Mouse (Mus musculus) MEL (cell line): ENCODE results near the gene Arhgap18. TPM values are rescaled to one million over a fixed set of nuclear protein-coding genes. Genes with fewer than 3 reads are reported as not detected.

Source experiments
- DNase-seq: peaks from one replicate; pipeline ENCODE4 v3.0.0; 2011; ENCODE audit warnings: low read depth, low spot score
- H3K27ac ChIP-seq: 2 replicates; pipeline ENCODE4 v1.5.1; 2012; ENCODE audit warnings: low read depth, mild to moderate bottlenecking, control low read depth, low read length, moderate library complexity; ENCODE audit not compliant: control insufficient read depth
- H3K27me3 ChIP-seq, 2 experiments: fragments of 150-350 bp in 1 of 2; sonication (generic) in 1 of 2; 2 replicates each; pipeline ENCODE4 v1.6.1; 2012; ENCODE audit warnings: low read length in 2 of 2, mild to moderate bottlenecking in 2 of 2, improper control_type of control experiment in 1 of 2, moderate library complexity in 1 of 2; ENCODE audit not compliant: insufficient read depth in 2 of 2, control insufficient read depth in 1 of 2
- H3K36me3 ChIP-seq, 2 experiments: 2 replicates each; pipeline ENCODE4 v1.6.1; 2012 to 2014; ENCODE audit warnings: low read length in 2 of 2, improper control_type of control experiment in 1 of 2, inconsistent platforms in 1 of 2, mild to moderate bottlenecking in 1 of 2; ENCODE audit not compliant: insufficient read depth in 2 of 2, control insufficient read depth in 1 of 2
- H3K4me1 ChIP-seq, 2 experiments: fragments of 150-350 bp in 1 of 2; sonication (generic) in 1 of 2; 2 replicates each; pipeline ENCODE4 v1.6.1; 2012; ENCODE audit warnings: low read length in 2 of 2, improper control_type of control experiment in 1 of 2, mild to moderate bottlenecking in 1 of 2; ENCODE audit not compliant: insufficient read depth in 2 of 2, control insufficient read depth in 1 of 2
- H3K4me3 ChIP-seq, 2 experiments: fragments of 150-350 bp in 1 of 2; sonication (generic) in 1 of 2; 2 replicates each; pipeline ENCODE4 v1.5.1; 2012; ENCODE audit warnings: low read depth in 2 of 2, low read length in 2 of 2, mild to moderate bottlenecking in 2 of 2, moderate library complexity in 2 of 2, control low read depth in 1 of 2, improper control_type of control experiment in 1 of 2; ENCODE audit not compliant: control insufficient read depth in 1 of 2, insufficient read depth in 1 of 2
- H3K79me2 ChIP-seq: 2 replicates; pipeline ENCODE4 v1.6.1; 2012; ENCODE audit warnings: mild to moderate bottlenecking, low read length, moderate library complexity; ENCODE audit not compliant: control insufficient read depth, poor library complexity, insufficient read depth
- H3K9ac ChIP-seq: 2 replicates; pipeline ENCODE4 v1.6.1; 2012; ENCODE audit warnings: low read depth, mild to moderate bottlenecking, control low read depth, low read length, moderate library complexity; ENCODE audit not compliant: control insufficient read depth, poor library complexity, severe bottlenecking
- H3K9me3 ChIP-seq: fragments of 150-350 bp; sonication (generic); replicated peaks from 2 replicates; pipeline ENCODE4 v1.6.1; 2012; ENCODE audit warnings: mild to moderate bottlenecking, low read length, improper control_type of control experiment, moderate library complexity; ENCODE audit not compliant: insufficient read depth
- BHLHE40 ChIP-seq: IDR thresholded peaks from 2 replicates; pipeline ENCODE4 v1.6.1; 2012; ENCODE audit warnings: low read depth, mild to moderate bottlenecking, inconsistent platforms, low read length, improper control_type of control experiment, borderline replicate concordance
- CHD1 ChIP-seq: IDR thresholded peaks from 2 replicates; pipeline ENCODE4 v1.6.1; 2012; ENCODE audit warnings: low read depth, mild to moderate bottlenecking, inconsistent platforms, low read length, improper control_type of control experiment
- CHD2 ChIP-seq: IDR thresholded peaks from 2 replicates; pipeline ENCODE4 v1.6.1; 2011; ENCODE audit warnings: low read length, improper control_type of control experiment
- CTCF ChIP-seq, 3 experiments: IDR thresholded peaks in 2 of 3; conservative IDR thresholded peaks in 1 of 3; 2 replicates each; pipeline ENCODE4 v1.5.1; 2011 to 2012; ENCODE audit warnings: low read length in 3 of 3, low read depth in 2 of 3, mild to moderate bottlenecking in 2 of 3, improper control_type of control experiment in 1 of 3, inconsistent platforms in 1 of 3, mixed read lengths in 1 of 3, moderate library complexity in 1 of 3; ENCODE audit not compliant: control insufficient read depth in 1 of 3, insufficient read depth in 1 of 3, poor library complexity in 1 of 3, severe bottlenecking in 1 of 3
- E2F4 ChIP-seq: IDR thresholded peaks from 2 replicates; pipeline ENCODE4 v1.6.1; 2011; ENCODE audit warnings: low read depth, low read length, improper control_type of control experiment, borderline replicate concordance
- ELF1 ChIP-seq: IDR thresholded peaks from 2 replicates; pipeline ENCODE4 v1.6.1; 2014; ENCODE audit warnings: low read depth, mild to moderate bottlenecking, inconsistent platforms, low read length, improper control_type of control experiment, moderate library complexity
- EP300 ChIP-seq, 2 experiments: IDR thresholded peaks; 2 replicates each; pipeline ENCODE4 v1.6.1; 2011; ENCODE audit warnings: improper control_type of control experiment in 2 of 2, low read length in 2 of 2, low read depth in 1 of 2, mild to moderate bottlenecking in 1 of 2
- ETS1 ChIP-seq: IDR thresholded peaks from 2 replicates; pipeline ENCODE4 v1.6.1; 2012; ENCODE audit warnings: low read depth, mild to moderate bottlenecking, inconsistent platforms, low read length, improper control_type of control experiment, moderate library complexity
- GABPA ChIP-seq: IDR thresholded peaks from 2 replicates; pipeline ENCODE4 v1.6.1; 2012; ENCODE audit warnings: low read depth, mild to moderate bottlenecking, inconsistent platforms, low read length, improper control_type of control experiment, moderate library complexity
- GATA1 ChIP-seq: IDR thresholded peaks from 2 replicates; pipeline ENCODE4 v1.6.1; 2011; ENCODE audit warnings: low read depth, low read length, improper control_type of control experiment
- HCFC1 ChIP-seq: IDR thresholded peaks from 2 replicates; pipeline ENCODE4 v1.6.1; 2012; ENCODE audit warnings: low read depth, mild to moderate bottlenecking, inconsistent platforms, low read length, improper control_type of control experiment, moderate library complexity
- JUND ChIP-seq: IDR thresholded peaks from 2 replicates; pipeline ENCODE4 v1.6.1; 2011; ENCODE audit warnings: low read depth, mild to moderate bottlenecking, improper control_type of control experiment, low read length
- KAT2A ChIP-seq: conservative IDR thresholded peaks from 2 replicates; pipeline ENCODE4 v1.6.1; 2012; ENCODE audit warnings: low read depth, low read length, improper control_type of control experiment, inconsistent platforms
- MAFK ChIP-seq: IDR thresholded peaks from 2 replicates; pipeline ENCODE4 v1.6.1; 2011; ENCODE audit warnings: low read depth, mild to moderate bottlenecking, low read length, improper control_type of control experiment, borderline replicate concordance
- MAX ChIP-seq: IDR thresholded peaks from 2 replicates; pipeline ENCODE4 v1.6.1; 2011; ENCODE audit warnings: low read length, improper control_type of control experiment
- MAZ ChIP-seq: IDR thresholded peaks from 2 replicates; pipeline ENCODE4 v1.6.1; 2012; ENCODE audit warnings: low read depth, mild to moderate bottlenecking, inconsistent platforms, low read length, improper control_type of control experiment
- MEF2A ChIP-seq: IDR thresholded peaks from 2 replicates; pipeline ENCODE4 v1.6.1; 2014; ENCODE audit warnings: low read depth, mild to moderate bottlenecking, inconsistent platforms, low read length, improper control_type of control experiment; ENCODE audit not compliant: poor library complexity, insufficient replicate concordance, severe bottlenecking; ENCODE audit errors: extremely low read depth
- MXI1 ChIP-seq: IDR thresholded peaks from 2 replicates; pipeline ENCODE4 v1.6.1; 2011; ENCODE audit warnings: mild to moderate bottlenecking, low read depth, low read length, improper control_type of control experiment
- MYB ChIP-seq: IDR thresholded peaks from 2 replicates; pipeline ENCODE4 v1.6.1; 2011; ENCODE audit warnings: mild to moderate bottlenecking, low read depth, low read length, improper control_type of control experiment
- MYC ChIP-seq: IDR thresholded peaks from 2 replicates; pipeline ENCODE4 v1.6.1; 2011; ENCODE audit warnings: low read depth, mild to moderate bottlenecking, low read length, improper control_type of control experiment, moderate library complexity
- NRF1 ChIP-seq: IDR thresholded peaks from 2 replicates; pipeline ENCODE4 v1.6.1; 2014; ENCODE audit warnings: low read depth, mild to moderate bottlenecking, inconsistent platforms, low read length, improper control_type of control experiment, moderate library complexity; ENCODE audit not compliant: poor library complexity, insufficient read depth, severe bottlenecking
- POLR2A ChIP-seq, 2 experiments: IDR thresholded peaks; 2 replicates each; pipeline ENCODE4 v1.6.1; 2011 to 2012; ENCODE audit warnings: low read length in 2 of 2, mild to moderate bottlenecking in 2 of 2, control low read depth in 1 of 2, improper control_type of control experiment in 1 of 2, low read depth in 1 of 2, moderate library complexity in 1 of 2; ENCODE audit not compliant: control insufficient read depth in 1 of 2, insufficient read depth in 1 of 2, poor library complexity in 1 of 2
- POLR2AphosphoS2 ChIP-seq: IDR thresholded peaks from 2 replicates; pipeline ENCODE4 v1.6.1; 2011; ENCODE audit warnings: low read length, improper control_type of control experiment
- POLR2AphosphoS5 ChIP-seq: IDR thresholded peaks from 2 replicates; pipeline ENCODE4 v1.6.1; 2012; ENCODE audit warnings: low read depth, borderline replicate concordance, mild to moderate bottlenecking, inconsistent platforms, low read length, moderate library complexity, mixed read lengths
- RAD21 ChIP-seq: IDR thresholded peaks from 2 replicates; pipeline ENCODE4 v1.6.1; 2011; ENCODE audit warnings: mild to moderate bottlenecking, low read depth, low read length, improper control_type of control experiment
- RCOR1 ChIP-seq: IDR thresholded peaks from 2 replicates; pipeline ENCODE4 v1.6.1; 2012; ENCODE audit warnings: low read depth, mild to moderate bottlenecking, inconsistent platforms, low read length, improper control_type of control experiment
- SIN3A ChIP-seq: IDR thresholded peaks from 2 replicates; pipeline ENCODE4 v1.6.1; 2012; ENCODE audit warnings: low read length, improper control_type of control experiment, inconsistent platforms
- SMC3 ChIP-seq: IDR thresholded peaks from 2 replicates; pipeline ENCODE4 v1.6.1; 2011; ENCODE audit warnings: low read depth, low read length, improper control_type of control experiment
- TAL1 ChIP-seq: IDR thresholded peaks from 2 replicates; pipeline ENCODE4 v1.6.1; 2012; ENCODE audit warnings: mild to moderate bottlenecking, inconsistent platforms, low read length, moderate library complexity, mixed read lengths
- TBP ChIP-seq: IDR thresholded peaks from 2 replicates; pipeline ENCODE4 v1.8.0; 2011; ENCODE audit warnings: low read depth, low read length, improper control_type of control experiment
- TCF12 ChIP-seq: IDR thresholded peaks from 2 replicates; pipeline ENCODE4 v1.6.1; 2014; ENCODE audit warnings: low read depth, mild to moderate bottlenecking, inconsistent platforms, low read length, improper control_type of control experiment, moderate library complexity
- UBTF ChIP-seq: IDR thresholded peaks from 2 replicates; pipeline ENCODE4 v1.6.1; 2012; ENCODE audit warnings: low read depth, mild to moderate bottlenecking, inconsistent platforms, low read length, improper control_type of control experiment, moderate library complexity, borderline replicate concordance; ENCODE audit not compliant: insufficient read depth
- USF1 ChIP-seq: IDR thresholded peaks from 2 replicates; pipeline ENCODE4 v1.6.1; 2014; ENCODE audit warnings: low read depth, mild to moderate bottlenecking, inconsistent platforms, low read length, improper control_type of control experiment, moderate library complexity
- USF2 ChIP-seq, 2 experiments: IDR thresholded peaks; 2 replicates each; pipeline ENCODE4 v1.6.1; 2011 to 2012; ENCODE audit warnings: improper control_type of control experiment in 2 of 2, low read length in 2 of 2, borderline replicate concordance in 1 of 2, inconsistent platforms in 1 of 2, low read depth in 1 of 2, mild to moderate bottlenecking in 1 of 2; ENCODE audit not compliant: insufficient read depth in 1 of 2
- ZC3H11A ChIP-seq: IDR thresholded peaks from 2 replicates; pipeline ENCODE4 v1.6.1; 2012; ENCODE audit warnings: low read depth, mild to moderate bottlenecking, inconsistent platforms, low read length, improper control_type of control experiment
- ZKSCAN1 ChIP-seq: IDR thresholded peaks from 2 replicates; pipeline ENCODE4 v1.6.1; 2012; ENCODE audit warnings: low read depth, mild to moderate bottlenecking, inconsistent platforms, low read length, improper control_type of control experiment, moderate library complexity
- ZMIZ1 ChIP-seq: IDR thresholded peaks from 2 replicates; pipeline ENCODE4 v1.6.1; 2012; ENCODE audit warnings: low read depth, mild to moderate bottlenecking, inconsistent platforms, low read length, improper control_type of control experiment, moderate library complexity
- ZNF384 ChIP-seq: IDR thresholded peaks from 2 replicates; pipeline ENCODE4 v1.6.1; 2012; ENCODE audit warnings: low read depth, mild to moderate bottlenecking, inconsistent platforms, low read length, improper control_type of control experiment
- polyA plus RNA-seq, 2 experiments: library from polyadenylated mRNA; stranded (reverse) in 1 of 2; unstranded in 1 of 2; fragments of >175 nt in 1 of 2; fragments of >200 nt in 1 of 2; gene quantifications; 2 replicates each; pipeline versions ENCODE4 v1.2.1 to v1.2.4; 2012; ENCODE audit warnings: low replicate concordance in 2 of 2, low read depth in 1 of 2; ENCODE audit not compliant: insufficient read length in 2 of 2, insufficient read depth in 1 of 2, missing spikeins in 1 of 2
- total RNA-seq: library from RNA; depleted of rRNA; stranded (reverse); fragments of 300-350 nt; gene quantifications from 2 replicates; pipeline ENCODE4 v1.2.3, GENCODE M21; 2012

The Arhgap18 gene
- total and polyA plus RNA-seq, 3 experiments = 3.4 to 4.4 TPM; not detected in 1

DNA sequence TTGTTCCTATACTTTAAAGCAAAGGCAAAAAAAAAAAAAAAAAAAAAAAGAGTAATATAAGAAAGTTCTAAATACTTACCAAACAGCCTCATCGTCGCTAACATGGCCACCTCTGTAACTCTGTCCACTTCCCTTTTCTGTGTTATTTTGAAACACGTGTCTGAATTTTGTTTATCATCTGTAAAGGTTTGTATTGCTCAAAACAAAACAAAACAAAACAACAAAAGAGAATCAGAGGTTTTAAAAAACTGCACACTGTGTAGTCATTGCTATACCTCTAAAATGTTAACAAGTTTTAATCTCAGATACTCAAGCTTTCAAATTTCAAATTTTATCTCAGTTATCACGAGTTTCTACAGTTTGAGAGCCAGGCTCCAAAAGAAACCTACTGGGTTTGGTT, 109.0 kb downstream of the Arhgap18 start:
- DNase-seq = peak; percentile 40
- Histone ChIP-seq H3K36me3 (peaks cover 0 to 8% of the 10 kb centered on the region in 2 experiments; a peak in 2 of 4 replicates), H3K27me3 (no peaks in the 10 kb centered on the region), H3K9ac (no peak overlapping the region), H3K9me3 (no peaks in the 10 kb centered on the region), H3K79me2 (no peaks in the 10 kb centered on the region), H3K4me1 (peaks cover 4 to 15% of the 10 kb centered on the region in 2 experiments), H3K4me3 (peak overlapping the region in 1 of 2 experiments; percentile 4; a peak in 1 of 4 replicates), H3K27ac (peak overlapping the region; percentile 19; the same call in 1 of the 2 replicates)
- no peak for TF ChIP-seq HCFC1
- no peak for TF ChIP-seq BHLHE40
- no peak for TF ChIP-seq CTCF (IDR thresholded peaks at IDR 0.05 in 2 of 3, conservative IDR thresholded peaks at IDR 0.05 in 1 of 3; ENCODE audit: control insufficient read depth in 1 of 3, insufficient read depth in 1 of 3, low read depth in 2 of 3, low read length in 3 of 3, poor library complexity in 1 of 3, severe bottlenecking in 1 of 3)
- no peak for TF ChIP-seq ZNF384
- TF ChIP-seq MEF2A = no peak
- TF ChIP-seq ZC3H11A = no peak
- TF ChIP-seq MYB = no peak
- TF ChIP-seq ZKSCAN1 = no peak
- no peak for TF ChIP-seq USF1
- TF ChIP-seq JUND = no peak
- TF ChIP-seq RCOR1 = no peak
- no peak for TF ChIP-seq POLR2AphosphoS5
- TF ChIP-seq POLR2AphosphoS2 = no peak
- TF ChIP-seq CHD2 = no peak
- no peak for TF ChIP-seq E2F4
- TF ChIP-seq UBTF = no peak
- no peak for TF ChIP-seq NRF1
- TF ChIP-seq MAX = peak; percentile 70
- no peak for TF ChIP-seq ETS1
- peak; percentile 15; the same call in 1 of the 2 replicates for TF ChIP-seq SIN3A
- no peak for TF ChIP-seq MAZ
- no peak for TF ChIP-seq TAL1
- TF ChIP-seq GATA1 = peak; percentile 24; the same call in 1 of the 2 replicates
- TF ChIP-seq TBP = no peak
- TF ChIP-seq SMC3 = no peak
- TF ChIP-seq ELF1 = no peak
- no peak for TF ChIP-seq CHD1
- no peak for TF ChIP-seq MXI1
- TF ChIP-seq GABPA = no peak
- TF ChIP-seq MYC = peak; percentile 79
- peak; percentile 35 to 52; a peak in 2 of 4 replicates for TF ChIP-seq EP300 (IDR thresholded peaks at IDR 0.05; ENCODE audit: low read depth in 1 of 2, low read length in 2 of 2)
- TF ChIP-seq KAT2A = no peak
- TF ChIP-seq RAD21 = no peak
- peak; percentile 31; the same call in 1 of the 2 replicates for TF ChIP-seq TCF12
- TF ChIP-seq ZMIZ1 = no peak
- TF ChIP-seq MAFK = no peak
- no peak for TF ChIP-seq USF2 (IDR thresholded peaks at IDR 0.05; ENCODE audit: borderline replicate concordance in 1 of 2, insufficient read depth in 1 of 2, low read depth in 1 of 2, low read length in 2 of 2)
- no peak for TF ChIP-seq POLR2A (IDR thresholded peaks at IDR 0.05; ENCODE audit: control insufficient read depth in 1 of 2, insufficient read depth in 1 of 2, low read depth in 1 of 2, low read length in 2 of 2, poor library complexity in 1 of 2)
